Mouse (Mus musculus): ENCODE measurements around the gene Chad.

The Chad gene

DNA sequence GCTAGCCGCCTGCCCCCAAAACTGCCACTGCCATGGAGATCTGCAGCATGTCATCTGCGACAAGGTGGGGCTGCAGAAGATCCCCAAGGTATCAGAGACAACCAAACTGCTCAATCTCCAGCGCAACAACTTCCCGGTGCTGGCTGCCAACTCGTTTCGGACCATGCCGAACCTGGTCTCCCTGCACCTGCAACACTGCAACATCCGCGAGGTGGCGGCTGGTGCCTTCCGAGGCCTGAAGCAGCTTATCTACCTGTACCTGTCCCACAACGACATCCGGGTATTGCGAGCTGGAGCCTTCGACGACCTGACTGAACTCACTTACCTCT lies 268 bp downstream of the Chad start:
- DNase-seq (ENCODE audit: low spot score in 2 of 2): peak in 1 of 2 experiments; percentile 65

GRCm38 (mm10) chr11:94566534-94566933 lies 1.7 kb downstream of the Chad start:
- DNase-seq (ENCODE audit: low spot score in 2 of 2): no peak

DNA sequence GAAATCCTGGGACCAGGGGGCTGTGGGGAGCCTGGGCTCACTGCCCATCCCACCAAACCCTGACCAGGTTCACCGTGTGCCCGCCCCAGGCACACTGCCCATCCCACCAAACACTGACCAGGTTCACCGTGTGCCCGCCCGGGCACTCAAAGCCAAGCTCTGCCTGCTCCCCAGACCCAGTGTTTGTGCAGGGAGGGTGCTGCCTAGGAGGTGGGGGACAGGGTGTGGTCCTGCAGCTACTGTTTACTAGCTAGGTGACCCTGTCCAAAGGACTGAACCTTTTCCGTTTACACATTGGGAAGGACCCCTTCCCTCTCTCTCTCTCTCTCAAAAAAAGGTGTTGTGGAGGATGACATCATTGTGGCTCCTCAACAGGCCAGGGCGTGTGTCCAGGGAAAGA lies 2.5 kb downstream of the Chad start:
- no peak for DNase-seq (ENCODE audit: low spot score in 2 of 2)

- DNase-seq (ENCODE audit: low spot score in 2 of 2): no peak
Observed at GRCm38 (mm10) chr11:94570612-94571011, 5.8 kb downstream of the Chad start.

- DNase-seq (ENCODE audit: low spot score in 2 of 2): no peak
Observed at GRCm38 (mm10) chr11:94571850-94572249, 7.0 kb downstream of the Chad start.

DNA sequence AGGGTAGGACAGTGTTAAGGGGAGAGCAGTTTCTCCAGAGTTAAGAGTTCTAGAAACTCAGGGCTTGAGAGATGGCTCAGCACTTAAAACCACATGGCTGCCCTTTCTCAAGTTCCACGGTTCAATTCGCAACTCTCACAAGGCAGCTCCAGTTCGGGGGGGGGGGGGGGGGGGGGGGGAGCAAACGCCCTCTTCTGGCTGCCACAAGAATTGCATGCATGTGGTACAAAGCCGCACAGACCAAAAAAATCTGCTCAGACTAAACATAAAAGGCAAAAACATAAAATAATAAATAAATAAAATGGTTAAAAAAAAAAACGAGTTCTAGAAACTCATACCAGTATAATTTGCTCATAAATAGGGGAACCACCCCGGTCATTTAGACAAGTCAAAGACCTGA lies 9.7 kb downstream of the Chad start:
- DNase-seq (ENCODE audit: low spot score in 2 of 2): no peak

DNA sequence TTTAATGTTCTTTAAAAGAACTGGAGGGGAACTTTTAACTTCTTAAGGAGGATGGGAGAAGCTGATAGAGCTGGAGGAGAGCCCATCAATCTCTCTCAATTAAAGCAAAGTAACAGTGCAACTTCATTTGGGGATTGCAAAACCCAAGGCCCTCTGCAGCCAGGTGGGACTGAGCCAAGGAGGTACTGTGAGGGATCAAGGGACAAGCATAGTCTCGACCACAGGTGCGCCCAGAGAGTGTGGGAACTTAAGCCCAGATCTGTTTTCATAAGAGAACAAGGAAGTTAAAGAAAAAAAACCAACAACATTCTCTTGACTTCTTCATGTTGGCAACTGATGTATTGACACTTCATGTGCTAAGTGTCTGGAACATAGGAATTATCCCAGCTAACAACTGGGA lies 10.2 kb downstream of the Chad start:
- no peak for DNase-seq (ENCODE audit: low spot score in 2 of 2)

GRCm38 (mm10) chr11:94576361-94576760 lies 11.5 kb downstream of the Chad start:
- DNase-seq (ENCODE audit: low spot score in 2 of 2): no peak

DNA sequence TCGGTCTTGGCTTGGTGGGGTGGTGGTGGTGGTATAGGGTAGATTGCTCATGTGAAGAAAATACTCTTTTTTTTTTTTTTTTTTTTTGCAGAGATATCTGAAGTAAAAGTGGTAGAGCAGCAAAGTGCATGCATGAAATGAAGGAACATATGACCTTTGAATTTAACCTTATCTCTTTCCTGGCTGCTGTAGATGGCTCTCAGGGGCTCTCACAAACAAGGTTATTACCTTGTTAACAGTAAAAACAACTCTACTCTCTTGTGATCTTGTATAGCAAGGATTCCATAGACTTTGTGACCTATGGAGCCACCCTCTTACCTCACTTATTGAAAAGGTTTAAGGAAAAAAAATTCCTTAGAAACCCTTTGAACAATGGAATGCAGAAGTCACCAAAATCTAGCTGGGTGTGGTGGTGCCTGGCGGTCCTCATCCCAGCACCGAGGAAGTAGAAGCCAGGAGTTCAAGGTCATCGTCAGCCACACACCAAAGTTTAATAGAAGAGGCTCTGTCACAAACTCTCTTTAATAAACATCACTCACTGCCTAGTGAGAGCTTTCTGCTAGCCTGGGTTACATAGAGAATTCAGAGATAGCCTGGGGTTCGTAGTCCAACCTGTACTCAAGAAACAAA lies 15.4 kb downstream of the Chad start:
- DNase-seq (ENCODE audit: low spot score in 2 of 2): no peak

GRCm38 (mm10) chr11:94585091-94585490 lies 20.2 kb downstream of the Chad start:
- no peak for DNase-seq (ENCODE audit: low spot score in 2 of 2)

DNA sequence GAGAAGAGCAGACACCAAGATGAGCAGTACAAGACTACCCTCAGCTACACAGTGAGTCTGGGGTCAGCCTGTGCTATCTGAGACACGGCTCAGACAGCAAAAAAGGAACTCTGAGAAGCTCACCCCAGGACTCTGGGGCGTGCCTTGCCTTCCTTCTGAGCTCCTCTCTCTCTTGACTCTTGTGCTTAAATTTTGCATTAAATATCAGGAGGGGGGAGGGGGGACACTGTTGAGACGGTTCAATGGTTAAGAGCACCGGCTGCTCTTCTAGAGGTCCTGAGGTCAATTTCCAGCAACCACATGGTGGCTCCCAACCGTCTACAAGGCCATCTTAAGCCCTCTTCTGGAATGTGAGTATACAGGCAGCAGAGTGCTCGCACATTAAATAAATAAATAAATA lies 22.7 kb downstream of the Chad start:
- DNase-seq (ENCODE audit: low spot score in 2 of 2): no peak

DNA sequence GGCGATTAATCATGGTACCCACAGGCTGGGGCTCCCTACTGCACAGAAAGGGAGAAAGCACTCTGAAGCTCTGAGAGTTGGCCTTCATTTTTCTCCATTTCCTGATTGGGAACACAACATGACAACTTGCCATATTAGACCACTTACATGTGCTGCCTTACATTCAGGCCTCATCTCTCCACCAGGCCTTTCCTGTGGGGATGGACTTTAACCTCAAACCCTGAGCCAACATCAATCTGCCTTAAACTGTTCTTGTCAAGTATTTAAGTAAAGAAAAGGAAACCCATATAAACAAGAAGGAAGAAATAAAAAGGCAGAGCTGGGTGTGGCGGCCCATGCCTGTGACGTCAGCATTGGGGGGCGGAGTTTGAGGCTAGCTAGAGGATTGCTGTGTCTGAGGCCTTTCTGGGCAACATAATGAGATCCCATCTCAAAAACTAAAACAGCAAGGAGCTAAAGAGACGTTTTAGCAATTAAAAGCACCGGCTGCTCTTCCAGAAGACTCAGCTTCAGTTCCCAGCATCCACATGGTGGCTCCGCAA lies 31.5 kb downstream of the Chad start:
- no peak for DNase-seq (ENCODE audit: low spot score in 2 of 2)

DNA sequence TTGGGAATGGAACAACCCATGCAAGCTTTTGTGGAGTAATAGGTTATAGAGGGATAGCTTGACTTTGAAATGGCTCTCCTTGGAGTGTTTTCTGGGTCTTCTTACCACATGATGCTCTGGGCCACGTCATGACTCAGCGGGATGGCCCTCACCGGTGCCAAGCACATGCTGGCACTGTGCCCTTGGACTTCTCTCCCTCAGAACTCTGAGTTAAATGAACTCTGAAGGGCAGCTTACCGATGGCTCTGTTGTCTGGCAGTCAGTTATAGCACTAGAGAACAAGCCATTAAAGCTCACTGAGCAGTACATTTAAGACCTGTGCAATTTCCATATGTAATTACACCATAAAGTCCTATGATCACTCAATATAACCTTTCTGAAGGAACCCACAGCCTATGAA lies 32.5 kb downstream of the Chad start:
- no peak for DNase-seq (ENCODE audit: low spot score in 2 of 2)

DNA sequence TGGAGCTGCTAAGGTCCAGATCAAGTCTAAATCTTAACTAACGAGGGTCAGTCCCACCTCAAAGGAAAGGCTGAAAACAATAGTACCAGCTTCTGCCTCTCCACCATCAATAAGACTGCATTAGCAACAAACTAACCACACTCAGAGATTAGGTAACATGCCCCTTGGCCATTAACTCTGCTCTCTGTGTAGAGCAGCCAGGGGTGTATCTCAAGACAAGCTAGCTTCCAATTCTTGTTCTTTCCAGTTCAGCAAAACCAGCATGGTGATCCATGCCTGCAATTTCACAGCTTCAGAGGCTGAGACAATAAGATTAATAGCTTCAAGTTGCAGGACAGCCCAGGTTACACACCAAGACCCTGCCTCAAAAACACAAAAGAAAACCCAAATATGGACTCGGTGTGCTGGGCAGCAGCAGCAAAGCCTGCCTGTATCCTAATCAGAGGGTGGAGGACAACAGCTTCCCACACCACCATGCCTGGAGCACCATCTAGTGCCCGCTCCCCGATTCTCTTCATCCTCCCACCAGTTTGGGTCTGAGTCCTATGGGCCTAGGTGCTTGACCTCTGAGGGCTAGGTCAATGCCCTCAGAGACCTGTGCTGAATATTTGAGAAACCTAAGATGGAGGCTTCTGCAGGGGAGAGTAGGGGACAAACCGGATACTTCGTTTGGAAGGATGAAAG lies 33.7 kb downstream of the Chad start:
- DNase-seq (ENCODE audit: low spot score in 2 of 2): no peak

- DNase-seq (ENCODE audit: low spot score in 2 of 2): no peak
Observed at GRCm38 (mm10) chr11:94600447-94600846, 35.6 kb downstream of the Chad start.

DNA sequence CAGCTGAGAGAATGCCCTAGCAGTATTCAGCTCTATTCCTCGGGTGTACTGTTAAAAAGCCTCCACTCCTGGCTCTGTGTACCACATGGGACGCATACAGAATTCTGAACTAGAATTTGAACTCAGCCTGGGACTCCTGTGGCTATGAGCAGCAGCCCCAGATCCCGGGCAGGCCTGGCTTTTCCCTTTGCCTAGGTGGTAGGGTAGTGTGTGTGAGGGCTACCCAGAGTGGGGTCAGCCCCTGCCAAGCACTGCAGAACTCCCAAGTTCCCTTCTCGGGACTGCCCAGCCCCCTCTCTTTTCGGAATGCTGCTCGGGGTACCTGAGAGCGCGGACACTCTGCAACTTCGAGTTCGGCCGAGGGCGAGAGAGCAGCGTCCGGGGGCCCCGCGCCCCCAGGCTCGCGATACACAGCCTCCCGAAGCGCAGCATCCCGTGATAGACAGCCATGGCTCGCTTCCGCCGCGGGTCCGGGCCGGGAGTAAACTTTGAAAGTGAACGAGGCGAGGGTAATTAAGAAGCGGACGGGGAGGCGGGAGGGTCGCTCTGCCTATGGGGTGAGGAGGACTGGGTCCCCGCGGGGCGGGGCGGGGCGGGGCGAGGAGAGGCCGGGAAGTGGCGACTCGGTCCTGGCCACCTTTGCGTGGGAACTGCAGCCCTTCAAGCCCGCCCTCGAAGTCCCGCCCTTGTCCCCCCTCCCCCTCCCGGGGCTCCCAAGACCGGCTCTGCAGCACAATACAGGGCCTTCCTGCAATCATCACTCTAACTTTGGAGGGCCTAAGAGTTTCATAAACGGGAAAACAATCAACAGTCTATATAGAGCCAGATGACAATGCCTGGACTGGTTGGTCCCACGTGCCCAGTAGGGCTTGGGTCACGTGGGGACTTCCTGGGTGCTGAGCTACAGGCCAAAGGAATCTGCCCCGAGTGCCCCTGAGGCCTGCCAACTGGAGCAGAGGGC lies 36.8 kb downstream of the Chad start, which contains the start of gene Acsf2:
TSS of gene Acsf2 (minus strand) at position 551 of the 961 bp plus-strand sequence.
- DNase-seq (ENCODE audit: low spot score in 2 of 2): peak; percentile 80 to 83

DNA sequence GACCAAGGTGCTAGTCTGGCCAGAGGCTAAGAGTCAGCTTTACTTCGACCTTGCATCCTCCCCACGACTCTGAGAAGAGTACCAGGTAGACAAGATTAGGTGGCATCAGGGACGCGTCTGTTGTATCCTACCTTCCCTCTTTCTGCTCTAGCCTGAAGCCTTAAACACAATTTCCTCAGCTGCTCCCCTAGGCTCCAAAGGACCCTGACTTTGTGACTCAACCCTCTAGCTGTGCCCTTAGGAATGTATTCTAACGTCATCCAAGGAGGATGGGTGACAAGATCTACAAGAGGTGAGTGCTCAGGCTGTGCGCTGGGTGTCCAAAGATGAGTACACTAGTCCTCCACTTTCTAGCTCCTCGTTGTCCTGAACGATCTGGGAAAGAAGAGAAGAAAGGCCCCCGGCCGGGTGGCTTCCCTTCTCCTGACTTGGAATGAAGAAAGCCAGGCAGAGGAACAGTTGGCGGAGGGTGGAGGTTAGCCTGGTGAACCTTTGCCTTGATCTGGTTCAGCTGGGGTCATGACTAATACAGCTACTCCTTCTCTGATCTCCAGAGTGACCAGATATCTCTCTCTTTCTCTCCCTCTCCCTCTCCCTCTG lies 37.6 kb downstream of the Chad start:
- DNase-seq (ENCODE audit: low spot score in 2 of 2): no peak

DNA sequence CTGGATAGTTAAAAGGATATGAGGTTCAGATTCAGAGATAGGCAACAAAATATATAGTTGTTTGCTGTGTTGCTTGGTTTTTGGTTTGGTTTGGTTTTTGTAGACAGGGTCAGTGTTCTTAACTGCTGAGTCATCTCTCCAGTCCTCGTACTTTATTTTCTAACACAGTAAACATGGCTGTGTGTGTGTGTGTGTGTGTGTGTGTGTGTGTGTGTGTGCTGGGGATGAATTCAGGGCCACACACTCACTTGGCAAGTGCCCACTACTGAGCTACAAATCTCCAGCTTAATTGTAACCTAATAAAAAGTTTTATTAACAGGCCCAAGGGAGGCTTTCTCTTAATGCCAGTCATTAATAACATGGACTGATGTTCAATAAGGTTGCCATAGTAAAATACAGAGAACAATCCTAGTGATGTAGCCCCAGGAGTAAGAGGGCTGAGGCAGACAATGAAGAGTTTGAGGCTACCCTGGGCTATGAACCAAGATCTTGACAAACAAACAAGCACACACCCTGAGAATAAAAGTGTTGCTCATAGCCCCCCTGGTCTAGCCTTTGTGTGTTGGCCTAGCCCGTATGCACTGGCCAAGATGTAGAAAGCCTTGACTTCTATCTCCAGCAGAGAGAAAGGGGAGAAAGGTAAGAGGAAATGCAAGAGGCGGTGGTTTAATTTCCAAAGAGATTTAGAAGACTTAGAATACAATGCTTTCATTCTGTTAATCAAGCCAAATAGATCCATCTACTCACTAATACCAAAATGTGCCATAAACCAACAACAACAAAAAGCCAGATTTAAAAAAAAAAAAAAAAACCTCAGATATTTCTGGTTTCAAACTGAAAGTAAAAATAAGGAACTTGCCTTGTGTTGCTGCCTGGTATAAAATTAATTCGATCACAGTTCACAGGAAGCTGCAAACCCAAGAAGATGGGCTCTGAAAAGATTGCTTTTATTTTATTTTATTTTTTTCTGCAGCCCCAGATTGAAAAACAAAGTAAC lies 46.2 kb downstream of the Chad start:
- no peak for DNase-seq (ENCODE audit: low spot score in 2 of 2)

DNA sequence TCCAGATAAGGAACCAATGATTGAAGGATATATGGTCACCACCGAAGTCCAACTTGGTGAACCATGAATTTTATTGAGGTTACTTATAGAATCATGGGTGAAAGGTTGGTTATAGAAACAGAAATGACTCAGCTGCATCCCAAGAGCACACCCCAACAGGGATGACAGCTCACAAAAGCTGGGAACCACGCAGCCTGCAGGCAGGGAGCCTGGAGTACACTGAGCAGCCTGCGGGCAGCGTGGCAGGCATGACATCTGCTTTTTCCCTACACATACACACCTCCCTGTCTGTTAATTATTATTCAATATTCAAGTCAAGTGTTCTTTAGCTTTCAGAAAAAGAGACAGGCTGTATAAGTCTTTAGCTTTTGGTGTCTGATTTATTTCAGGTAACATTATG lies 49.8 kb downstream of the Chad start:
- DNase-seq (ENCODE audit: low spot score in 2 of 2): no peak

GRCm38 (mm10) chr11:94615494-94615893 lies 50.6 kb downstream of the Chad start:
- no peak for DNase-seq (ENCODE audit: low spot score in 2 of 2)

- DNase-seq (ENCODE audit: low spot score in 2 of 2): no peak
Observed at GRCm38 (mm10) chr11:94617646-94618045, 52.8 kb downstream of the Chad start.

Data from urinary bladder, postnatal 4 days (tissue).